Mouse (Mus musculus) liver, embryonic 18 days (tissue): ENCODE data around the gene Gm26727. TPM values are rescaled to one million over a fixed set of nuclear protein-coding genes. Genes with fewer than 3 reads are reported as not detected.

Experiments used
- polyA plus RNA-seq: library from polyadenylated mRNA; depleted of rRNA; stranded (reverse); fragments of >200 nt; gene quantifications from 2 replicates; pipeline ENCODE4 v1.2.3, GENCODE M21; 2012; rRNA removed

The Gm26727 gene
- not detected in 2 replicates for polyA plus RNA-seq

GRCm38 (mm10) chr2:67433081-67433480 lies at the start of gene Gm26727:
Gm26727 (minus strand) TSS chr2:67433181.

GRCm38 (mm10) chr2:67445780-67446179 lies 12.8 kb upstream of the Gm26727 start, which contains the start of gene Xirp2:
Xirp2 (plus strand) TSS chr2:67446002.

GRCm38 (mm10) chr2:67413425-67413824 lies 19.6 kb downstream of the Gm26727 start, which contains the start of gene Gm21830:
Gm21830 (plus strand) TSS chr2:67413725.

Other genes with a start within 250 kb of the Gm26727 start
- not detected in 2 replicates for gene Gm21830, start 19.5 kb downstream of the Gm26727 start, polyA plus RNA-seq
- not detected in 2 replicates for gene Xirp2, start 12.8 kb upstream of the Gm26727 start, polyA plus RNA-seq
- 0.26 TPM in 2 replicates for gene B3galt1, start 132.7 kb upstream of the Gm26727 start, polyA plus RNA-seq